Mouse (Mus musculus) forebrain, postnatal 0 days (tissue): ENCODE results near the gene Vps35l. TPM values are rescaled to one million over a fixed set of nuclear protein-coding genes. Genes with fewer than 3 reads are reported as not detected.
A peak's percentile ranks its signal among the peaks of the same experiment; 100 is the strongest.

ENCODE experiments used
- ATAC-seq: fragments of 200-750 bp; cut with Nextera tagmentation; 2 replicates; pipeline ENCODE4 v1.8.0; 2017; ENCODE audit warnings: mild to moderate bottlenecking, moderate library complexity
- DNase-seq: peaks from one replicate; pipeline ENCODE4 v3.0.0-alpha.2; 2015
- H3K27ac ChIP-seq: fragments of 300-500 bp; sonication (generic); 2 replicates; pipeline ENCODE4 v1.5.1; 2014; ENCODE audit warnings: low read depth, mild to moderate bottlenecking, antibody characterized with exemption, low read length, moderate library complexity, mixed read lengths
- H3K27me3 ChIP-seq: fragments of 300-500 bp; sonication (generic); 2 replicates; pipeline ENCODE4 v1.6.1; 2014; ENCODE audit warnings: mild to moderate bottlenecking, low read length, mixed read lengths; ENCODE audit not compliant: insufficient read depth
- H3K36me3 ChIP-seq: fragments of 300-500 bp; sonication (generic); 2 replicates; pipeline ENCODE4 v1.6.1; 2014; ENCODE audit warnings: mild to moderate bottlenecking, moderate library complexity; ENCODE audit not compliant: insufficient read depth
- H3K4me1 ChIP-seq: fragments of 300-500 bp; sonication (generic); 2 replicates; pipeline ENCODE4 v1.6.1; 2014; ENCODE audit warnings: antibody characterized with exemption; ENCODE audit not compliant: insufficient read depth
- H3K4me2 ChIP-seq: fragments of 300-500 bp; sonication (generic); 2 replicates; pipeline ENCODE4 v1.6.1; 2014; ENCODE audit warnings: low read depth, mild to moderate bottlenecking, moderate library complexity
- H3K4me3 ChIP-seq: fragments of 300-500 bp; sonication (generic); 2 replicates; pipeline ENCODE4 v1.5.1; 2014; ENCODE audit warnings: low read depth, low read length, mixed read lengths
- H3K9ac ChIP-seq: fragments of 300-500 bp; sonication (generic); 2 replicates; pipeline ENCODE4 v1.6.1; 2014; ENCODE audit warnings: mild to moderate bottlenecking
- H3K9me3 ChIP-seq: fragments of 300-500 bp; sonication (generic); 2 replicates; pipeline ENCODE4 v1.6.1; 2016; ENCODE audit warnings: low read length
- CTCF ChIP-seq: sonication (generic); IDR thresholded peaks from 2 replicates; pipeline ENCODE4 v1.5.1; 2016; ENCODE audit warnings: antibody characterized with exemption, control low read depth, low read depth
- WGBS: fragments of 180-500 bp; shearing (Covaris S2); extraction: QIAGEN DNeasy Blood & Tissue Kit; methylation state at CpG from one replicate; pipeline ENCODE4 v1.1.7; 2014; 5-methylcytosine and 5-hydroxymethylcytosine counted together
- polyA plus RNA-seq: library from polyadenylated mRNA; unstranded; fragments of >200 nt; fragmentation: Nextera tagmentation; extraction: Ambion mirVana; gene quantifications from 2 replicates; pipeline ENCODE4 v1.2.1, GENCODE M21; 2015
- total RNA-seq: library from RNA; depleted of rRNA; stranded (reverse); fragments of >200 nt; gene quantifications from 2 replicates; pipeline ENCODE4 v1.2.3, GENCODE M21; 2014

Vps35l gene
- total and polyA plus RNA-seq, 2 experiments from 2014 or later, result 89.7 to 94.5 TPM

- no peak for ATAC-seq
- H3K4me2 ChIP-seq, result no peak overlapping the region
- no peak for DNase-seq
- no peak overlapping the region for H3K9ac ChIP-seq
- H3K27me3 ChIP-seq, result no peaks in the 10 kb centered on the region
- H3K36me3 ChIP-seq, result peaks cover 68% of the 10 kb centered on the region
- WGBS, result 86% methylated on average over 14 of the region's 14 CpGs
- no peak overlapping the region for H3K27ac ChIP-seq
- H3K4me3 ChIP-seq, result no peak overlapping the region
- H3K9me3 ChIP-seq, result no peaks in the 10 kb centered on the region
- H3K4me1 ChIP-seq, result no peaks in the 10 kb centered on the region
- no peak for TF ChIP-seq CTCF
These were observed 24.7 kb downstream of the Vps35l start for GRCm38 (mm10) chr7:118764725-118765124.

- no peaks in the 10 kb centered on the region for H3K9me3 ChIP-seq
- H3K4me3 ChIP-seq, result no peak overlapping the region
- no peak overlapping the region for H3K27ac ChIP-seq
- H3K4me1 ChIP-seq, result no peaks in the 10 kb centered on the region
- peaks cover 64% of the 10 kb centered on the region for H3K36me3 ChIP-seq
- WGBS, result 68% methylated on average over 8 of the region's 8 CpGs
- no peak overlapping the region for H3K4me2 ChIP-seq
- no peak for TF ChIP-seq CTCF
- DNase-seq, result no peak
- no peak overlapping the region for H3K9ac ChIP-seq
- no peaks in the 10 kb centered on the region for H3K27me3 ChIP-seq
- ATAC-seq, result no peak
These were observed 25.6 kb downstream of the Vps35l start for GRCm38 (mm10) chr7:118765604-118766003.

- Histone ChIP-seq H3K36me3 (peaks cover 57% of the 10 kb centered on the region), H3K27ac (no peak overlapping the region), H3K9me3 (no peaks in the 10 kb centered on the region), H3K4me3 (no peak overlapping the region), H3K27me3 (no peaks in the 10 kb centered on the region), H3K9ac (peak overlapping the region; percentile 40; the same call in 1 of the 2 replicates), H3K4me2 (peak overlapping the region; percentile 27), H3K4me1 (no peaks in the 10 kb centered on the region)
- WGBS, result 39% methylated on average over 18 of the region's 18 CpGs
- peak; percentile 92 for TF ChIP-seq CTCF
- ATAC-seq (peak; percentile 82), DNase-seq (peak; percentile 93)
These were observed 26.2 kb downstream of the Vps35l start for GRCm38 (mm10) chr7:118766119-118766833.

- Histone ChIP-seq H3K4me3 (no peak overlapping the region), H3K27me3 (no peaks in the 10 kb centered on the region), H3K4me2 (no peak overlapping the region), H3K9ac (peak overlapping the region; percentile 40; the same call in 1 of the 2 replicates), H3K36me3 (peaks cover 52% of the 10 kb centered on the region), H3K4me1 (no peaks in the 10 kb centered on the region), H3K9me3 (no peaks in the 10 kb centered on the region), H3K27ac (no peak overlapping the region)
- no peak for TF ChIP-seq CTCF
- DNase-seq, result no peak
- ATAC-seq, result no peak
- 85% methylated on average over 5 of the region's 5 CpGs for WGBS
These were observed 26.8 kb downstream of the Vps35l start for GRCm38 (mm10) chr7:118766834-118767224.

GRCm38 (mm10) chr7:118769208-118769607 lies 29.2 kb downstream of the Vps35l start:
- H3K27me3 ChIP-seq, result no peaks in the 10 kb centered on the region
- TF ChIP-seq CTCF, result no peak
- H3K27ac ChIP-seq, result no peak overlapping the region
- H3K4me3 ChIP-seq, result no peak overlapping the region
- peaks cover 39% of the 10 kb centered on the region for H3K36me3 ChIP-seq
- 91% methylated on average over 8 of the region's 8 CpGs for WGBS
- no peak overlapping the region for H3K9ac ChIP-seq
- no peak for DNase-seq
- H3K4me2 ChIP-seq, result no peak overlapping the region
- no peak for ATAC-seq
- H3K4me1 ChIP-seq, result no peaks in the 10 kb centered on the region
- no peaks in the 10 kb centered on the region for H3K9me3 ChIP-seq

GRCm38 (mm10) chr7:118769655-118770054 lies 29.6 kb downstream of the Vps35l start:
- H3K27ac ChIP-seq, result no peak overlapping the region
- no peak for TF ChIP-seq CTCF
- DNase-seq (no peak), ATAC-seq (no peak)
- 42% methylated on average over 1 of the region's 1 CpGs for WGBS
- peaks cover 39% of the 10 kb centered on the region for H3K36me3 ChIP-seq
- no peak overlapping the region for H3K4me2 ChIP-seq
- H3K9ac ChIP-seq, result no peak overlapping the region
- H3K27me3 ChIP-seq, result no peaks in the 10 kb centered on the region
- no peak overlapping the region for H3K4me3 ChIP-seq
- no peaks in the 10 kb centered on the region for H3K4me1 ChIP-seq
- no peaks in the 10 kb centered on the region for H3K9me3 ChIP-seq

GRCm38 (mm10) chr7:118773027-118773426 lies 33.0 kb downstream of the Vps35l start:
- WGBS, result 68% methylated on average over 12 of the region's 12 CpGs
- H3K36me3 ChIP-seq, result peaks cover 33% of the 10 kb centered on the region
- DNase-seq (no peak), ATAC-seq (no peak)
- H3K4me1 ChIP-seq, result no peaks in the 10 kb centered on the region
- no peak overlapping the region for H3K4me2 ChIP-seq
- no peaks in the 10 kb centered on the region for H3K27me3 ChIP-seq
- no peaks in the 10 kb centered on the region for H3K9me3 ChIP-seq
- H3K27ac ChIP-seq, result no peak overlapping the region
- H3K4me3 ChIP-seq, result no peak overlapping the region
- no peak overlapping the region for H3K9ac ChIP-seq
- no peak for TF ChIP-seq CTCF
